Mouse (Mus musculus) C2C12 (cell line): ENCODE results near the gene Ino80b. TPM values are rescaled to one million over a fixed set of nuclear protein-coding genes. Genes with fewer than 3 reads are reported as not detected.
A peak's percentile ranks its signal among the peaks of the same experiment; 100 is the strongest.

ENCODE experiments used
- H3K27me3 ChIP-seq: one replicate; pipeline ENCODE4 v1.6.1; 2011; ENCODE audit not compliant: control insufficient read depth, insufficient read depth, insufficient read length
- H3K36me3 ChIP-seq: one replicate; pipeline ENCODE4 v1.6.1; 2011; ENCODE audit not compliant: control insufficient read depth, insufficient read depth
- H3K4me3 ChIP-seq: one replicate; pipeline ENCODE4 v1.5.1; 2011; ENCODE audit warnings: mild to moderate bottlenecking, control low read depth; ENCODE audit not compliant: poor library complexity, insufficient read depth, severe bottlenecking
- H3K79me2 ChIP-seq: one replicate; pipeline ENCODE4 v1.6.1; 2011; ENCODE audit not compliant: control insufficient read depth, insufficient read depth
- H3K79me3 ChIP-seq: one replicate; pipeline ENCODE4 v1.6.1; 2011; ENCODE audit warnings: low read depth, control low read depth
- H3ac ChIP-seq: one replicate; pipeline ENCODE3; 2011; ENCODE audit warnings: low read depth; ENCODE audit not compliant: control insufficient read depth, insufficient read length
- CEBPB ChIP-seq: IDR thresholded peaks from one replicate; pipeline ENCODE4 v1.6.1; 2011; ENCODE audit warnings: low read depth, mild to moderate bottlenecking, control low read depth, moderate library complexity
- CTCF ChIP-seq: IDR thresholded peaks from one replicate; pipeline ENCODE4 v1.5.1; 2011; ENCODE audit not compliant: control insufficient read depth, insufficient read depth, insufficient read length
- FOSL1 ChIP-seq: IDR thresholded peaks from one replicate; pipeline ENCODE4 v1.8.0; 2011; ENCODE audit warnings: mild to moderate bottlenecking, low read length; ENCODE audit not compliant: poor library complexity, insufficient read depth, severe bottlenecking
- MAX ChIP-seq: IDR thresholded peaks from one replicate; pipeline ENCODE4 v1.6.1; 2011; ENCODE audit warnings: mild to moderate bottlenecking, control low read depth
- MYOD1 ChIP-seq: IDR thresholded peaks from one replicate; pipeline ENCODE4 v1.6.1; 2011; ENCODE audit warnings: low read depth; ENCODE audit not compliant: control insufficient read depth, insufficient read length
- MYOG ChIP-seq: IDR thresholded peaks from one replicate; pipeline ENCODE4 v1.6.1; 2011; ENCODE audit not compliant: control insufficient read depth, insufficient read length; ENCODE audit errors: extremely low read depth
- USF1 ChIP-seq: IDR thresholded peaks from one replicate; pipeline ENCODE4 v1.6.1; 2011; ENCODE audit warnings: low read depth, mild to moderate bottlenecking, control low read depth, moderate library complexity
- polyA plus RNA-seq: library from polyadenylated mRNA; unstranded; fragments of >200 nt; fragmentation: generic; extraction: Trizol; gene quantifications from one replicate; pipeline ENCODE4 v1.2.1, GENCODE M21; 2012; ENCODE audit warnings: missing spikeins

Gene Ino80b
- polyA plus RNA-seq, 1 experiment: 33.6 TPM

GRCm38 (mm10) chr6:83101688-83102556, 23.3 kb downstream of the Ino80b start:
- Histone ChIP-seq H3ac (peak overlapping the region; percentile 90), H3K4me3 (peak overlapping the region; percentile 51), H3K79me2 (no peaks in the 10 kb centered on the region), H3K27me3 (no peaks in the 10 kb centered on the region), H3K36me3 (no peaks in the 10 kb centered on the region), H3K79me3 (no peaks in the 10 kb centered on the region)
- TF ChIP-seq MAX (no peak), CEBPB (no peak), USF1 (no peak), MYOG (no peak), CTCF (peak; percentile 62), FOSL1 (no peak), MYOD1 (no peak)

- peak; percentile 9 for TF ChIP-seq CTCF
- TF ChIP-seq CEBPB: no peak
- TF ChIP-seq USF1: peak; percentile 49
- Histone ChIP-seq H3K79me2 (no peaks in the 10 kb centered on the region), H3K79me3 (no peaks in the 10 kb centered on the region), H3K36me3 (no peaks in the 10 kb centered on the region), H3ac (peak within 1 kb of the TSS; percentile 90), H3K27me3 (no peaks in the 10 kb centered on the region), H3K4me3 (peak within 1 kb of the TSS; percentile 51)
These were observed 23.9 kb downstream of the Ino80b start, which contains the start of the genes Ccdc142 and Gm42688 for GRCm38 (mm10) chr6:83101316-83101687. Ccdc142 (plus strand) TSS chr6:83101601. Gm42688 (plus strand) TSS chr6:83101617.

GRCm38 (mm10) chr6:83098411-83098810, 26.8 kb downstream of the Ino80b start:
- no peak overlapping the region for H3K4me3 ChIP-seq

GRCm38 (mm10) chr6:83095968-83096367, 29.3 kb downstream of the Ino80b start:
- Histone ChIP-seq H3K36me3 (no peaks in the 10 kb centered on the region), H3K79me2 (no peaks in the 10 kb centered on the region), H3K27me3 (peaks cover 7% of the 10 kb centered on the region), H3K4me3 (no peak overlapping the region), H3ac (no peak overlapping the region), H3K79me3 (no peaks in the 10 kb centered on the region)
- TF ChIP-seq FOSL1: no peak
- no peak for TF ChIP-seq MYOG
- no peak for TF ChIP-seq CEBPB
- no peak for TF ChIP-seq CTCF
- TF ChIP-seq MAX: no peak
- TF ChIP-seq MYOD1: no peak
- no peak for TF ChIP-seq USF1

More at GRCm38 (mm10) chr6:83098411-83098810, 26.8 kb downstream of the Ino80b start:
- Histone ChIP-seq H3ac (no peak overlapping the region), H3K79me3 (no peaks in the 10 kb centered on the region), H3K79me2 (no peaks in the 10 kb centered on the region), H3K27me3 (peaks cover 4% of the 10 kb centered on the region), H3K36me3 (no peaks in the 10 kb centered on the region)
- no peak for TF ChIP-seq MYOD1
- no peak for TF ChIP-seq MYOG
- TF ChIP-seq USF1: no peak
- no peak for TF ChIP-seq CTCF
- no peak for TF ChIP-seq FOSL1
- no peak for TF ChIP-seq CEBPB
- no peak for TF ChIP-seq MAX

- TF ChIP-seq MYOG: no peak
- TF ChIP-seq USF1: no peak
- no peak for TF ChIP-seq FOSL1
- Histone ChIP-seq H3K4me3 (no peak overlapping the region), H3K79me2 (no peaks in the 10 kb centered on the region), H3K79me3 (no peaks in the 10 kb centered on the region), H3K36me3 (no peaks in the 10 kb centered on the region), H3ac (no peak overlapping the region), H3K27me3 (peaks cover 33% of the 10 kb centered on the region)
These were observed 32.7 kb downstream of the Ino80b start for GRCm38 (mm10) chr6:83092416-83093127.
